Mouse (Mus musculus) embryonic facial prominence, embryonic 10.5 days (tissue): Measurements from ENCODE around the gene Ltf. TPM values are rescaled to one million over a fixed set of nuclear protein-coding genes. Genes with fewer than 3 reads are reported as not detected.

ENCODE experiments used
- DNase-seq: peaks from one replicate; pipeline ENCODE4 v3.0.0-alpha.2; 2017; ENCODE audit warnings: low spot score
- H3K27ac ChIP-seq: fragments of 300-500 bp; sonication (generic); replicated peaks from 2 replicates; pipeline ENCODE4 v1.5.1; 2016; ENCODE audit warnings: mild to moderate bottlenecking
- H3K27me3 ChIP-seq: fragments of 300-500 bp; sonication (generic); replicated peaks from 2 replicates; pipeline ENCODE4 v1.6.1; 2016; ENCODE audit warnings: low read depth, mild to moderate bottlenecking; ENCODE audit not compliant: poor library complexity, severe bottlenecking
- H3K36me3 ChIP-seq: fragments of 300-500 bp; sonication (generic); replicated peaks from 2 replicates; pipeline ENCODE4 v1.6.1; 2016; ENCODE audit warnings: mild to moderate bottlenecking, moderate library complexity
- H3K4me1 ChIP-seq: fragments of 300-500 bp; sonication (generic); 2 replicates; pipeline ENCODE4 v1.6.1; 2016
- H3K4me3 ChIP-seq: fragments of 300-500 bp; sonication (generic); 2 replicates; pipeline ENCODE4 v1.5.1; 2016; ENCODE audit warnings: mild to moderate bottlenecking, moderate library complexity
- H3K9me3 ChIP-seq: fragments of 300-500 bp; sonication (generic); 2 replicates; pipeline ENCODE4 v1.6.1; 2016; ENCODE audit warnings: mild to moderate bottlenecking
- WGBS: fragments of 180-500 bp; shearing (Covaris S2); methylation state at CpG from one replicate; pipeline ENCODE4 v1.1.7; 2016; 5-methylcytosine and 5-hydroxymethylcytosine counted together
- polyA plus RNA-seq: library from polyadenylated mRNA; unstranded; fragments of >200 nt; fragmentation: Nextera tagmentation; extraction: Ambion mirVana; gene quantifications from 2 replicates; pipeline ENCODE4 v1.2.1, GENCODE M21; 2016

The Ltf gene
- polyA plus RNA-seq, 1 experiment from 2014 or later, result not detected

- H3K27ac ChIP-seq, result no peak overlapping the region
- peaks cover 19% of the 10 kb centered on the region for H3K4me1 ChIP-seq
- H3K36me3 ChIP-seq, result no peaks in the 10 kb centered on the region
- H3K9me3 ChIP-seq, result peaks cover 7% of the 10 kb centered on the region; the same call in 1 of the 2 replicates
- H3K4me3 ChIP-seq, result no peak overlapping the region
- H3K27me3 ChIP-seq, result no peaks in the 10 kb centered on the region
- DNase-seq, result no peak
- WGBS, result 63% methylated on average over 7 of the region's 7 CpGs
These were observed 53.1 kb downstream of the Ltf start for GRCm38 (mm10) chr9:111072175-111072574.

GRCm38 (mm10) chr9:111072971-111073370, 53.9 kb downstream of the Ltf start:
- 83% methylated on average over 4 of the region's 4 CpGs for WGBS
- no peak overlapping the region for H3K27ac ChIP-seq

GRCm38 (mm10) chr9:111077745-111078144, 58.7 kb downstream of the Ltf start:
- no peak overlapping the region for H3K4me3 ChIP-seq
- no peaks in the 10 kb centered on the region for H3K36me3 ChIP-seq
- H3K27ac ChIP-seq, result no peak overlapping the region
- H3K27me3 ChIP-seq, result no peaks in the 10 kb centered on the region
- no peak for DNase-seq
- 63% methylated on average over 5 of the region's 5 CpGs for WGBS
- peaks cover 5% of the 10 kb centered on the region for H3K4me1 ChIP-seq
- H3K9me3 ChIP-seq, result peaks cover 12% of the 10 kb centered on the region; the same call in 1 of the 2 replicates

More at GRCm38 (mm10) chr9:111072971-111073370, 53.9 kb downstream of the Ltf start:
- Histone ChIP-seq H3K4me3 (no peak overlapping the region), H3K4me1 (peaks cover 19% of the 10 kb centered on the region), H3K36me3 (no peaks in the 10 kb centered on the region), H3K27me3 (no peaks in the 10 kb centered on the region), H3K9me3 (peaks cover 12% of the 10 kb centered on the region; the same call in 1 of the 2 replicates)
- no peak for DNase-seq

- Histone ChIP-seq H3K36me3 (no peaks in the 10 kb centered on the region), H3K4me3 (no peak overlapping the region), H3K9me3 (peaks cover 4% of the 10 kb centered on the region; the same call in 1 of the 2 replicates), H3K4me1 (peaks cover 5% of the 10 kb centered on the region), H3K27ac (no peak overlapping the region), H3K27me3 (no peaks in the 10 kb centered on the region)
- WGBS, result 89% methylated on average over 8 of the region's 8 CpGs
- no peak for DNase-seq
These were observed 61.7 kb downstream of the Ltf start for GRCm38 (mm10) chr9:111080801-111081200.

GRCm38 (mm10) chr9:111081765-111082164, 62.7 kb downstream of the Ltf start:
- no peak for DNase-seq
- Histone ChIP-seq H3K27me3 (no peaks in the 10 kb centered on the region), H3K4me3 (no peak overlapping the region), H3K4me1 (peaks cover 5% of the 10 kb centered on the region), H3K36me3 (no peaks in the 10 kb centered on the region), H3K9me3 (peaks cover 4% of the 10 kb centered on the region; the same call in 1 of the 2 replicates), H3K27ac (no peak overlapping the region)
- 84% methylated on average over 5 of the region's 5 CpGs for WGBS

GRCm38 (mm10) chr9:111085329-111085728, 66.3 kb downstream of the Ltf start:
- Histone ChIP-seq H3K4me3 (no peak overlapping the region), H3K27me3 (no peaks in the 10 kb centered on the region; the same call in 1 of the 2 replicates), H3K36me3 (no peaks in the 10 kb centered on the region), H3K27ac (no peak overlapping the region), H3K9me3 (no peaks in the 10 kb centered on the region), H3K4me1 (peaks cover 25% of the 10 kb centered on the region)
- WGBS, result 57% methylated on average over 4 of the region's 4 CpGs
- no peak for DNase-seq

- Histone ChIP-seq H3K4me3 (no peak overlapping the region), H3K27me3 (no peaks in the 10 kb centered on the region; the same call in 1 of the 2 replicates), H3K9me3 (no peaks in the 10 kb centered on the region), H3K36me3 (no peaks in the 10 kb centered on the region), H3K27ac (no peak overlapping the region), H3K4me1 (peaks cover 25% of the 10 kb centered on the region)
- DNase-seq, result no peak
- WGBS, result 77% methylated on average over 6 of the region's 6 CpGs
These were observed 67.1 kb downstream of the Ltf start for GRCm38 (mm10) chr9:111086137-111086536.

- Histone ChIP-seq H3K27me3 (no peaks in the 10 kb centered on the region; the same call in 1 of the 2 replicates), H3K4me1 (peaks cover 22% of the 10 kb centered on the region), H3K27ac (no peak overlapping the region), H3K4me3 (no peak overlapping the region), H3K9me3 (no peaks in the 10 kb centered on the region), H3K36me3 (no peaks in the 10 kb centered on the region)
- 29% methylated on average over 3 of the region's 3 CpGs for WGBS
- no peak for DNase-seq
These were observed 68.0 kb downstream of the Ltf start for GRCm38 (mm10) chr9:111086995-111087606.

- no peaks in the 10 kb centered on the region for H3K36me3 ChIP-seq
- no peak for DNase-seq
- H3K9me3 ChIP-seq, result no peaks in the 10 kb centered on the region
- 18% methylated on average over 5 of the region's 5 CpGs for WGBS
- no peak overlapping the region for H3K27ac ChIP-seq
- no peak overlapping the region for H3K4me3 ChIP-seq
- no peaks in the 10 kb centered on the region; the same call in 1 of the 2 replicates for H3K27me3 ChIP-seq
- peaks cover 20% of the 10 kb centered on the region for H3K4me1 ChIP-seq
These were observed 68.9 kb downstream of the Ltf start for GRCm38 (mm10) chr9:111087960-111088359.

GRCm38 (mm10) chr9:111088886-111089285, 69.8 kb downstream of the Ltf start:
- no peak overlapping the region for H3K27ac ChIP-seq
- no peaks in the 10 kb centered on the region for H3K36me3 ChIP-seq
- DNase-seq, result no peak
- peaks cover 20% of the 10 kb centered on the region for H3K4me1 ChIP-seq
- no peaks in the 10 kb centered on the region for H3K9me3 ChIP-seq
- no peak overlapping the region for H3K4me3 ChIP-seq
- no peaks in the 10 kb centered on the region; the same call in 1 of the 2 replicates for H3K27me3 ChIP-seq
- 39% methylated on average over 7 of the region's 7 CpGs for WGBS

Other genes with a start within 250 kb of the Ltf start
- gene Prss42, start 221.1 kb upstream of the Ltf start, polyA plus RNA-seq, result not detected in 2 replicates
- not detected in 2 replicates for gene Prss44, start 205.3 kb upstream of the Ltf start, polyA plus RNA-seq
- gene Prss43, start 192.6 kb upstream of the Ltf start, polyA plus RNA-seq, result not detected in 2 replicates
- not detected in 2 replicates for gene Prss45, start 184.7 kb upstream of the Ltf start, polyA plus RNA-seq
- gene Prss46, start 174.8 kb upstream of the Ltf start, polyA plus RNA-seq, result not detected in 2 replicates
- gene Prss50, start 161.3 kb upstream of the Ltf start, polyA plus RNA-seq, result 0.55 and 0.67 TPM in 2 replicates
- 1.5 and 2.1 TPM in 2 replicates for gene Als2cl, start 139.4 kb upstream of the Ltf start, polyA plus RNA-seq
- gene Tmie, start 139.2 kb upstream of the Ltf start, polyA plus RNA-seq, result 0.31 and 0.60 TPM in 2 replicates
- not detected in 2 replicates for gene Fam240a, start 102.4 kb upstream of the Ltf start, polyA plus RNA-seq
- gene Tdgf1, start 73.1 kb upstream of the Ltf start, polyA plus RNA-seq, result not detected in 2 replicates
- gene Lrrc2, start 67.7 kb upstream of the Ltf start, polyA plus RNA-seq, result 0.14 and 0.15 TPM in 2 replicates
- gene Rtp3, start 28.7 kb upstream of the Ltf start, polyA plus RNA-seq, result 0.11 and 0.40 TPM in 2 replicates
- 0.35 and 0.98 TPM in 2 replicates for gene Ccrl2, start 38.2 kb downstream of the Ltf start, polyA plus RNA-seq
- gene Lrrfip2, start 98.3 kb downstream of the Ltf start, polyA plus RNA-seq, result 38.6 and 39.4 TPM in 2 replicates